ENCODE assay signal across 9 mouse cellular contexts in genomic region chr6:117105182-117105589, GRCm38 (mm10).
DNase-seq lines count a peak whose midpoint lies in the region; ATAC-seq and TF ChIP-seq lines count a peak whose summit lies in the region.
"Had no signal": no experiment of that assay in that cellular context is flagged by ENCODE, and none has a peak within 500 bp of the region (broad histone marks: within the 10 kb centered on the region; RNA-seq: fewer than 3 reads in every experiment).

No protein-coding gene starts in this region.

- no peak for TF ChIP-seq POLR2A in cerebellum, adult 2 months (IDR thresholded peaks at IDR 0.05; ENCODE audit: borderline replicate concordance, insufficient read depth, low read length)

- no peaks in the 10 kb centered on the region for H3K4me1 ChIP-seq in cerebellum, adult 2 months (ENCODE audit: control insufficient read depth, insufficient read depth, low read length)
- H3K4me1 ChIP-seq in midbrain, embryonic 11.5 days (ENCODE audit: control insufficient read depth, insufficient read depth, low read length), result no peaks in the 10 kb centered on the region
- H3K4me1 ChIP-seq in midbrain, embryonic 15.5 days, result peaks cover 4% of the 10 kb centered on the region; the same call in 1 of the 2 replicates
- peaks cover 9% of the 10 kb centered on the region for H3K4me1 ChIP-seq in stomach, embryonic 16.5 days (ENCODE audit: control insufficient read depth, insufficient read depth, low read length)
- no peaks in the 10 kb centered on the region for H3K4me1 ChIP-seq in forebrain, embryonic 11.5 days (replicated peaks; ENCODE audit: control insufficient read depth, insufficient read depth, low read length)

- intact Hi-C loops in left cerebral cortex, postnatal 25 days (cut with DNase I), result no loop called here

- no peaks in the 10 kb centered on the region for H3K9me3 ChIP-seq in midbrain, embryonic 11.5 days (ENCODE audit: control insufficient read depth, low read length)
- H3K9me3 ChIP-seq in midbrain, embryonic 15.5 days, result no peaks in the 10 kb centered on the region
- no peaks in the 10 kb centered on the region for H3K9me3 ChIP-seq in stomach, embryonic 16.5 days (replicated peaks; ENCODE audit: control insufficient read depth, low read length)
- H3K9me3 ChIP-seq in forebrain, embryonic 11.5 days (ENCODE audit: control insufficient read depth, low read length), result no peaks in the 10 kb centered on the region

- no peak overlapping the region for H3K4me2 ChIP-seq in midbrain, embryonic 11.5 days
- H3K4me2 ChIP-seq in midbrain, embryonic 15.5 days, result no peak overlapping the region
- no peak overlapping the region for H3K4me2 ChIP-seq in stomach, embryonic 16.5 days (ENCODE audit: low read depth, low read length)
- no peak overlapping the region for H3K4me2 ChIP-seq in forebrain, embryonic 11.5 days (ENCODE audit: low read depth, low read length, severe bottlenecking)

- peak; percentile 33; the same call in 1 of the 2 replicates for ATAC-seq in midbrain, embryonic 11.5 days (ENCODE audit: low FRiP score)
- ATAC-seq in midbrain, embryonic 15.5 days (replicated peaks), result no peak
- peak; percentile 73; the same call in 1 of the 2 replicates for ATAC-seq in stomach, embryonic 16.5 days (ENCODE audit: insufficient read depth, low FRiP score)
- no peak for ATAC-seq in forebrain, embryonic 11.5 days (replicated peaks; ENCODE audit: low FRiP score)
- ATAC-seq: liver, postnatal 0 days had no signal

- no peaks in the 10 kb centered on the region for H3K36me3 ChIP-seq in midbrain, embryonic 11.5 days (ENCODE audit: control insufficient read depth, insufficient read depth, low read length)
- H3K36me3 ChIP-seq in midbrain, embryonic 15.5 days (replicated peaks), result no peaks in the 10 kb centered on the region
- no peaks in the 10 kb centered on the region for H3K36me3 ChIP-seq in stomach, embryonic 16.5 days (ENCODE audit: control insufficient read depth, insufficient read depth, low read length)
- no peaks in the 10 kb centered on the region for H3K36me3 ChIP-seq in forebrain, embryonic 11.5 days (ENCODE audit: control insufficient read depth, insufficient read depth, low read length)

- H3K27ac ChIP-seq in cerebellum, adult 2 months (ENCODE audit: insufficient read depth, low read length), result no peak overlapping the region
- H3K27ac ChIP-seq in midbrain, embryonic 11.5 days (ENCODE audit: low read depth, low read length), result no peak overlapping the region
- no peak overlapping the region for H3K27ac ChIP-seq in midbrain, embryonic 15.5 days
- H3K27ac ChIP-seq in stomach, embryonic 16.5 days (ENCODE audit: low read length), result peak overlapping the region; percentile 9
- no peak overlapping the region for H3K27ac ChIP-seq in forebrain, embryonic 11.5 days (ENCODE audit: low read depth, low read length)

- no peak overlapping the region for H3K4me3 ChIP-seq in cerebellum, adult 2 months (replicated peaks; ENCODE audit: insufficient read depth, low read depth, low read length)
- no peak overlapping the region for H3K4me3 ChIP-seq in midbrain, embryonic 11.5 days (ENCODE audit: low read depth, low read length)
- no peak overlapping the region for H3K4me3 ChIP-seq in midbrain, embryonic 15.5 days
- no peak overlapping the region for H3K4me3 ChIP-seq in stomach, embryonic 16.5 days (replicated peaks; ENCODE audit: low read length)
- H3K4me3 ChIP-seq in forebrain, embryonic 11.5 days (ENCODE audit: low read depth, low read length), result no peak overlapping the region

- DNase-seq in cerebellum, postnatal 10 days, result peak; percentile 68 to 73
- DNase-seq in cerebellum, adult 2 months, result no peak
- DNase-seq in midbrain, embryonic 11.5 days (ENCODE audit: low spot score, missing footprints), result no peak
- peak; percentile 44 to 56 for DNase-seq in kidney, postnatal 4 days
- DNase-seq in forebrain, embryonic 11.5 days (ENCODE audit: low spot score), result no peak
- no peak for DNase-seq in left cerebral cortex, postnatal 25 days (ENCODE audit: low spot score in 2 of 2)
- DNase-seq: liver, postnatal 0 days had no signal

- H3K27me3 ChIP-seq in cerebellum, adult 2 months (ENCODE audit: control insufficient read depth, insufficient read depth, low read length), result no peaks in the 10 kb centered on the region
- no peaks in the 10 kb centered on the region for H3K27me3 ChIP-seq in midbrain, embryonic 11.5 days (ENCODE audit: control insufficient read depth, insufficient read depth, low read length)
- H3K27me3 ChIP-seq in midbrain, embryonic 15.5 days (replicated peaks), result no peaks in the 10 kb centered on the region
- no peaks in the 10 kb centered on the region for H3K27me3 ChIP-seq in stomach, embryonic 16.5 days (ENCODE audit: control insufficient read depth, insufficient read depth, low read length)
- no peaks in the 10 kb centered on the region for H3K27me3 ChIP-seq in forebrain, embryonic 11.5 days (ENCODE audit: control insufficient read depth, insufficient read depth, low read length)

- 51% methylated on average over 6 of the region's 6 CpGs for WGBS in cerebellum, adult 2 months
- 47% methylated on average over 6 of the region's 6 CpGs for WGBS in midbrain, embryonic 11.5 days
- 50% methylated on average over 6 of the region's 6 CpGs for WGBS in midbrain, embryonic 15.5 days
- 28% methylated on average over 6 of the region's 6 CpGs for WGBS in stomach, embryonic 16.5 days
- 56% methylated on average over 6 of the region's 6 CpGs for WGBS in forebrain, embryonic 11.5 days

- H3K9ac ChIP-seq in midbrain, embryonic 11.5 days (ENCODE audit: low read length), result no peak overlapping the region
- no peak overlapping the region for H3K9ac ChIP-seq in midbrain, embryonic 15.5 days
- H3K9ac ChIP-seq in stomach, embryonic 16.5 days (ENCODE audit: low read length), result no peak overlapping the region
- no peak overlapping the region for H3K9ac ChIP-seq in forebrain, embryonic 11.5 days (ENCODE audit: low read length)
- H3K9ac ChIP-seq: liver, postnatal 0 days had no signal

- no peak for TF ChIP-seq CTCF in cerebellum, adult 2 months (IDR thresholded peaks at IDR 0.05; ENCODE audit: borderline replicate concordance, insufficient read depth, low read depth, low read length)

Comparison
In these comparisons a context has a peak if more than half of its experiments do, and no peak if none do; other contexts are left out.
1. DNase-seq: peak in cerebellum, postnatal 10 days (2 of 2) and kidney, postnatal 4 days (2 of 2); none in cerebellum, adult 2 months (0 of 2), midbrain, embryonic 11.5 days (single experiment), forebrain, embryonic 11.5 days (single experiment) and left cerebral cortex, postnatal 25 days (0 of 2).
2. ATAC-seq: peak in midbrain, embryonic 11.5 days (single experiment) and stomach, embryonic 16.5 days (single experiment); none in midbrain, embryonic 15.5 days (single experiment) and forebrain, embryonic 11.5 days (single experiment).